Mouse (Mus musculus): ENCODE data around the gene Cpne9. TPM values are rescaled to one million over a fixed set of nuclear protein-coding genes. Genes with fewer than 3 reads are reported as not detected.

Cpne9 gene
- polyA plus RNA-seq, 1 experiment from 2014 or later = 0.05 TPM

- no peak overlapping the region for H3K9ac ChIP-seq (ENCODE audit: low read length)
- ATAC-seq (replicated peaks; ENCODE audit: low FRiP score, low TSS enrichment, low read depth) (no peak), DNase-seq (ENCODE audit: low spot score) (no peak)
- H3K27me3 ChIP-seq (replicated peaks; ENCODE audit: control insufficient read depth, insufficient read depth, low read length) = no peaks in the 10 kb centered on the region
- H3K4me2 ChIP-seq (ENCODE audit: low read length) = no peak overlapping the region
- H3K4me3 ChIP-seq (ENCODE audit: low read depth, low read length) = no peak overlapping the region
- no peak overlapping the region for H3K27ac ChIP-seq (ENCODE audit: low read depth)
- H3K4me1 ChIP-seq (replicated peaks; ENCODE audit: control insufficient read depth, insufficient read depth, low read length) = no peaks in the 10 kb centered on the region
- H3K36me3 ChIP-seq (ENCODE audit: control insufficient read depth, insufficient read depth, low read length) = peaks cover 78% of the 10 kb centered on the region
- no peaks in the 10 kb centered on the region for H3K9me3 ChIP-seq (ENCODE audit: control insufficient read depth, low read length)
Observed at GRCm38 (mm10) chr6:113254899-113255298, 27.2 kb upstream of the Cpne9 start.

- H3K27me3 ChIP-seq (replicated peaks; ENCODE audit: control insufficient read depth, insufficient read depth, low read length) = no peaks in the 10 kb centered on the region
- no peaks in the 10 kb centered on the region for H3K4me1 ChIP-seq (replicated peaks; ENCODE audit: control insufficient read depth, insufficient read depth, low read length)
- H3K4me3 ChIP-seq (ENCODE audit: low read depth, low read length) = no peak overlapping the region
- no peaks in the 10 kb centered on the region for H3K9me3 ChIP-seq (ENCODE audit: control insufficient read depth, low read length)
- 83% methylated on average over 8 of the region's 8 CpGs for WGBS
- H3K9ac ChIP-seq (ENCODE audit: low read length) = no peak overlapping the region
- peaks cover 83% of the 10 kb centered on the region for H3K36me3 ChIP-seq (ENCODE audit: control insufficient read depth, insufficient read depth, low read length)
- DNase-seq (ENCODE audit: low spot score) (no peak), ATAC-seq (replicated peaks; ENCODE audit: low FRiP score, low TSS enrichment, low read depth) (no peak)
- H3K27ac ChIP-seq (ENCODE audit: low read depth) = no peak overlapping the region
- H3K4me2 ChIP-seq (ENCODE audit: low read length) = no peak overlapping the region
Observed at GRCm38 (mm10) chr6:113261174-113261858, 20.8 kb upstream of the Cpne9 start.

GRCm38 (mm10) chr6:113263531-113263930, 18.6 kb upstream of the Cpne9 start:
- H3K27me3 ChIP-seq (replicated peaks; ENCODE audit: control insufficient read depth, insufficient read depth, low read length) = no peaks in the 10 kb centered on the region
- ATAC-seq (replicated peaks; ENCODE audit: low FRiP score, low TSS enrichment, low read depth) = no peak
- DNase-seq (ENCODE audit: low spot score) = no peak
- H3K9me3 ChIP-seq (ENCODE audit: control insufficient read depth, low read length) = no peaks in the 10 kb centered on the region
- WGBS = 91% methylated on average over 6 of the region's 6 CpGs
- H3K36me3 ChIP-seq (ENCODE audit: control insufficient read depth, insufficient read depth, low read length) = peaks cover 90% of the 10 kb centered on the region
- no peak overlapping the region for H3K9ac ChIP-seq (ENCODE audit: low read length)
- H3K4me1 ChIP-seq (replicated peaks; ENCODE audit: control insufficient read depth, insufficient read depth, low read length) = no peaks in the 10 kb centered on the region
- no peak overlapping the region for H3K27ac ChIP-seq (ENCODE audit: low read depth)
- no peak overlapping the region for H3K4me3 ChIP-seq (ENCODE audit: low read depth, low read length)
- H3K4me2 ChIP-seq (ENCODE audit: low read length) = no peak overlapping the region

GRCm38 (mm10) chr6:113264429-113264828, 17.7 kb upstream of the Cpne9 start:
- Histone ChIP-seq H3K4me1 (replicated peaks; ENCODE audit: control insufficient read depth, insufficient read depth, low read length) (no peaks in the 10 kb centered on the region), H3K27me3 (replicated peaks; ENCODE audit: control insufficient read depth, insufficient read depth, low read length) (no peaks in the 10 kb centered on the region), H3K27ac (ENCODE audit: low read depth) (no peak overlapping the region), H3K36me3 (ENCODE audit: control insufficient read depth, insufficient read depth, low read length) (peaks cover 90% of the 10 kb centered on the region), H3K4me2 (ENCODE audit: low read length) (no peak overlapping the region), H3K4me3 (ENCODE audit: low read depth, low read length) (no peak overlapping the region), H3K9me3 (ENCODE audit: control insufficient read depth, low read length) (no peaks in the 10 kb centered on the region), H3K9ac (ENCODE audit: low read length) (no peak overlapping the region)
- ATAC-seq (replicated peaks; ENCODE audit: low FRiP score, low TSS enrichment, low read depth) (no peak), DNase-seq (ENCODE audit: low spot score) (no peak)
- WGBS = 90% methylated on average over 8 of the region's 8 CpGs

GRCm38 (mm10) chr6:113266996-113267655, 15.0 kb upstream of the Cpne9 start:
- Histone ChIP-seq H3K4me1 (replicated peaks; ENCODE audit: control insufficient read depth, insufficient read depth, low read length) (no peaks in the 10 kb centered on the region), H3K9ac (ENCODE audit: low read length) (no peak overlapping the region), H3K9me3 (ENCODE audit: control insufficient read depth, low read length) (no peaks in the 10 kb centered on the region), H3K27me3 (replicated peaks; ENCODE audit: control insufficient read depth, insufficient read depth, low read length) (no peaks in the 10 kb centered on the region), H3K4me2 (ENCODE audit: low read length) (no peak overlapping the region), H3K36me3 (ENCODE audit: control insufficient read depth, insufficient read depth, low read length) (peaks cover 91% of the 10 kb centered on the region), H3K4me3 (ENCODE audit: low read depth, low read length) (no peak overlapping the region), H3K27ac (ENCODE audit: low read depth) (no peak overlapping the region)
- ATAC-seq (replicated peaks; ENCODE audit: low FRiP score, low TSS enrichment, low read depth) (no peak), DNase-seq (ENCODE audit: low spot score) (no peak)
- WGBS = 89% methylated on average over 7 of the region's 7 CpGs

GRCm38 (mm10) chr6:113267988-113268387, 14.1 kb upstream of the Cpne9 start:
- Histone ChIP-seq H3K36me3 (ENCODE audit: control insufficient read depth, insufficient read depth, low read length) (peaks cover 91% of the 10 kb centered on the region), H3K4me3 (ENCODE audit: low read depth, low read length) (no peak overlapping the region), H3K27me3 (replicated peaks; ENCODE audit: control insufficient read depth, insufficient read depth, low read length) (no peaks in the 10 kb centered on the region), H3K4me2 (ENCODE audit: low read length) (no peak overlapping the region), H3K27ac (ENCODE audit: low read depth) (no peak overlapping the region), H3K9me3 (ENCODE audit: control insufficient read depth, low read length) (no peaks in the 10 kb centered on the region), H3K9ac (ENCODE audit: low read length) (no peak overlapping the region), H3K4me1 (replicated peaks; ENCODE audit: control insufficient read depth, insufficient read depth, low read length) (no peaks in the 10 kb centered on the region)
- WGBS = 82% methylated on average over 1 of the region's 1 CpGs
- DNase-seq (ENCODE audit: low spot score) (no peak), ATAC-seq (replicated peaks; ENCODE audit: low FRiP score, low TSS enrichment, low read depth) (no peak)

GRCm38 (mm10) chr6:113272365-113272764, 9.7 kb upstream of the Cpne9 start:
- H3K4me3 ChIP-seq (ENCODE audit: low read depth, low read length) = no peak overlapping the region
- no peak overlapping the region for H3K27ac ChIP-seq (ENCODE audit: low read depth)
- H3K9me3 ChIP-seq (ENCODE audit: control insufficient read depth, low read length) = no peaks in the 10 kb centered on the region
- ATAC-seq (replicated peaks; ENCODE audit: low FRiP score, low TSS enrichment, low read depth) = no peak
- 76% methylated on average over 3 of the region's 3 CpGs for WGBS
- H3K36me3 ChIP-seq (ENCODE audit: control insufficient read depth, insufficient read depth, low read length) = peaks cover 87% of the 10 kb centered on the region
- no peak for DNase-seq (ENCODE audit: low spot score)
- no peak overlapping the region for H3K4me2 ChIP-seq (ENCODE audit: low read length)
- H3K4me1 ChIP-seq (replicated peaks; ENCODE audit: control insufficient read depth, insufficient read depth, low read length) = no peaks in the 10 kb centered on the region
- H3K9ac ChIP-seq (ENCODE audit: low read length) = no peak overlapping the region
- no peaks in the 10 kb centered on the region for H3K27me3 ChIP-seq (replicated peaks; ENCODE audit: control insufficient read depth, insufficient read depth, low read length)

GRCm38 (mm10) chr6:113276846-113277245, 5.3 kb upstream of the Cpne9 start:
- peaks cover 3% of the 10 kb centered on the region; the same call in 1 of the 2 replicates for H3K27me3 ChIP-seq (replicated peaks; ENCODE audit: control insufficient read depth, insufficient read depth, low read length)
- no peak overlapping the region for H3K27ac ChIP-seq (ENCODE audit: low read depth)
- H3K4me1 ChIP-seq (replicated peaks; ENCODE audit: control insufficient read depth, insufficient read depth, low read length) = no peaks in the 10 kb centered on the region
- peaks cover 46% of the 10 kb centered on the region for H3K36me3 ChIP-seq (ENCODE audit: control insufficient read depth, insufficient read depth, low read length)
- DNase-seq (ENCODE audit: low spot score) (no peak), ATAC-seq (replicated peaks; ENCODE audit: low FRiP score, low TSS enrichment, low read depth) (no peak)
- H3K9ac ChIP-seq (ENCODE audit: low read length) = no peak overlapping the region
- 74% methylated on average over 4 of the region's 4 CpGs for WGBS
- no peaks in the 10 kb centered on the region for H3K9me3 ChIP-seq (ENCODE audit: control insufficient read depth, low read length)
- no peak overlapping the region for H3K4me2 ChIP-seq (ENCODE audit: low read length)
- H3K4me3 ChIP-seq (ENCODE audit: low read depth, low read length) = no peak overlapping the region

GRCm38 (mm10) chr6:113281676-113282075, 431 bp upstream of the Cpne9 start:
- no peak overlapping the region for H3K9ac ChIP-seq (ENCODE audit: low read length)
- H3K4me2 ChIP-seq (ENCODE audit: low read length) = no peak overlapping the region
- H3K9me3 ChIP-seq (ENCODE audit: control insufficient read depth, low read length) = no peaks in the 10 kb centered on the region
- H3K4me1 ChIP-seq (replicated peaks; ENCODE audit: control insufficient read depth, insufficient read depth, low read length) = no peaks in the 10 kb centered on the region
- DNase-seq (ENCODE audit: low spot score) (no peak), ATAC-seq (replicated peaks; ENCODE audit: low FRiP score, low TSS enrichment, low read depth) (peak; percentile 38; the same call in 1 of the 2 replicates)
- H3K27ac ChIP-seq (ENCODE audit: low read depth) = no peak overlapping the region
- H3K36me3 ChIP-seq (ENCODE audit: control insufficient read depth, insufficient read depth, low read length) = peaks cover 10% of the 10 kb centered on the region; the same call in 1 of the 2 replicates
- H3K4me3 ChIP-seq (ENCODE audit: low read depth, low read length) = no peak overlapping the region
- WGBS = 69% methylated on average over 6 of the region's 6 CpGs
- H3K27me3 ChIP-seq (replicated peaks; ENCODE audit: control insufficient read depth, insufficient read depth, low read length) = peaks cover 34% of the 10 kb centered on the region

Data from intestine, embryonic 14.5 days (tissue).